Mouse (Mus musculus) forelimb bud, embryonic 11.5 days (tissue): Measurements from ENCODE around the gene Trpt1.

Source experiments
- DNase-seq: peaks from one replicate; pipeline ENCODE4 v3.0.0-alpha.2; 2012; ENCODE audit warnings: low read depth, low spot score

Trpt1 gene

GRCm38 (mm10) chr19:6992011-6992858 is 3.7 kb upstream of the Trpt1 start, which contains the start of gene Dnajc4:
TSS of gene Dnajc4 (minus strand) at chr19:6992572.
- peak; percentile 96 for DNase-seq

DNA sequence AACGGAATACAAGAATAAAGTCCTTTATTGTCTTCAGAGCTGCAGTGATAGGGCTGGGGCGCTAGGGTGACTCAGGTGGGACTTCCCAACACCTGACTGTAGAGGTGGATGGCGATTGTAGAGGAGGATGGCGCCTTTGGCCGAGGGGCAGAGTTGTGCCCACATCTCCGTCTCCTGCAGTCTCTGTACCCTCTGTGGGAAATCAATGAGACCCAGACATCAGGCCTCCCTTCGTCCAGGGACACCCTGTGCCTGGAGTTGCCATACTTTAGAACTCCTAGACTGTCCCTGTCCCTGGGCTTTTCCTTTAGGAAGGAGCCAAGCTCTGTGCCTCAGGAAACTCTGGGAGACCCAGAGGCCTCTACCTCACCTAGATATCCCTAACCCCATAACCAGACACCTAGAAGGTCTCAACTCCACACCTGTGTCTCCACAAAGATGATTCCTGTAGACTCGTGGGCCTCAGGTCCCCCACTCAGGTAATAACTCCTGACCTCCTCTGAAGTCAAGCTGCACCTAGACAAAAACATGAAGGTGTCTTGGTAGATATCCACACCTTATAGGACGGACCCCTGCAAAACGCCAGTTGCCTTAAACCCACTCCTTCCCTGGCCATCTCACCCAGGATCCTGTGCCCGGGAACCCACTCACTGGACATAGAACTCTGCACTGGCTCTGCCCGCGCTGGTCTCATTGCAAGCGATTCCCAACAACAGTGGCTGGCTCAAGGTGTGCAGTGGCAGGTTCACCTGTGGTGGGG is 2.7 kb upstream of the Trpt1 start:
- DNase-seq = no peak

- DNase-seq = no peak
Measured at GRCm38 (mm10) chr19:6994002-6994401, 1.9 kb upstream of the Trpt1 start.

DNA sequence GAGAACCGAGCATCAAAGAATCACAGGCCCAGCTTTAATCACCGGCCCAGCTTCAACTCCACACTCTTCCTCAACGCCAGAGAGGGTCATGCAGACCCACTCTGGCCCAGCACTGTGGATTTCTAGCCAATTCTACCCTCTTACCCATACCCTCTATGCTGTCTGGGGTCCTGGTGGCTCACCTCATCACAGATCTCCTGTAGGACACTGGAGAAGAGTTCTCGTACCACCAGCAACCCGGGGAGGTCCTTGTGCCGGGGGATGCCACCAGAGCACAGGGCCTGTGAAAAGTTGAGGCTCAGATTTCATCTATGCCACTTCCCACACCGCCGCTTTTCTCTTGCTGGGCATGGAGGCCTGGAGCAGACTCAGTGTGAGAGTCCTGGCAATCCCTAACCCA is 1.4 kb upstream of the Trpt1 start:
- DNase-seq = no peak

DNA sequence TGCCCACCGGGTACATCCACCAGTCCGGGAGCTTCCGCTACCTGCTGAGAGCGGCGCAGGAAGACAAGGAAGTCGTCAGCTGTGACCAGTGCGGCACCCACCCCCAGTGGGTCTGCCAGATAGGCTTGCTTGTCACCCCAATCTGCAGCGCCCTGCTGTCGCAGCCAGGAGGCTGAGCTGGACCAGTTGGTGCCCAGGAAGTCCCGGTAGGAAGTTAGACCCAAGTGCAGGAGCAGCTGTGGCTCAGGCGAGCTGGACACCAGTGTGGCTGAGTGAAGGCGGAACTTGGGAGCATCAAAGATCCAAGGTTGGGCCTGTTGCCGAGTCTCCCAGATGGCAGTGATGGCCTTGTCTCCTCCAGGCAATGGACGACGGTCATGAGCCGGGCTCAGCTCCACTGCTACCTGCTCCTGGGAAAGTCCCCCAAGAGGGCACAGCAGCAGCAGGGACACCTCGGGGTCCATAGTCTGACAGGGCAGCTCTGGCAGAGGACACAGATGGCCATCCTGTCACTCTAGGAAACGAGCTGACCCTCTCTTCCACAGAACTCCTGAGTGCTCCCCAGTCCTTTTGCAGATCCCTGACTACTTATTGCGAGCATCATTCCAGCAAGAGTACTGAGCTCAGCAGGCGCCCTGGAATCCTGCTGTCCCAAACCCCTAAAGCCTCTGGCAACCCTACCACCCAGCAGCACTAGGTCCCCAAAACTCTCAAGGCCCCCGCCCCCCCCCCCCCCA is 508 bp upstream of the Trpt1 start:
- DNase-seq = no peak

DNA sequence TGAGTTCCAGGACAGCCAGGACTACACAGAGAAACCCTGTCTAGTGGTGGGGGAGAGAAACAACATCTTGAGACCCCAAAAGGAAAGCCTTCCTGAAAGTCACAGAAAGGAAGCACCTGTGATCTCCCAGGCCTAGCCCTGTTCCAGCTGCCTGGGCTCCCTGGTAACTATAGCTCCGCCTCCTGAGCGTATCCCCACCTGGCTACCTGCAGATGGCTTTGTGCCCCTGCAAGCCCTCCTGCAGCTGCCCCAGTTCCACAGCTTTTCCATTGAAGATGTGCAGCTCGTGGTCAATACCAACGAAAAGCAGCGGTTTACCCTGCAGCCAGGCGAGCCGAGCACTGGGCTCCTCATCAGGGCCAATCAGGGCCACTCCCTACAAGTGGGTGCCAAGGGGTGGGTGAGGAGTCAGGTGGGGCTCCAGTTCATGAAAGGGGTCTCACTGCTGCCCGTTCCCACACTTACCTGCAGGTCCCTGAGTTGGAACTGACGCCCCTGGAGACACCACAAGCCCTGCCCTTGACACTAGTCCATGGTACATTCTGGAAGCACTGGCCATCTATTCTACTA is 1.9 kb downstream of the Trpt1 start:
- DNase-seq = no peak

- DNase-seq = no peak
Measured at GRCm38 (mm10) chr19:6999360-7000063, 3.6 kb downstream of the Trpt1 start.

- no peak for DNase-seq
Measured at GRCm38 (mm10) chr19:7006892-7007593, 11.1 kb downstream of the Trpt1 start.

GRCm38 (mm10) chr19:7012426-7012825 is 16.5 kb downstream of the Trpt1 start:
- no peak for DNase-seq

- DNase-seq = no peak
Measured at GRCm38 (mm10) chr19:7013984-7014383, 18.1 kb downstream of the Trpt1 start.

- DNase-seq = no peak
Measured at GRCm38 (mm10) chr19:7014481-7015135, 18.7 kb downstream of the Trpt1 start.

GRCm38 (mm10) chr19:7017541-7018457 is 21.9 kb downstream of the Trpt1 start:
- DNase-seq = no peak

DNA sequence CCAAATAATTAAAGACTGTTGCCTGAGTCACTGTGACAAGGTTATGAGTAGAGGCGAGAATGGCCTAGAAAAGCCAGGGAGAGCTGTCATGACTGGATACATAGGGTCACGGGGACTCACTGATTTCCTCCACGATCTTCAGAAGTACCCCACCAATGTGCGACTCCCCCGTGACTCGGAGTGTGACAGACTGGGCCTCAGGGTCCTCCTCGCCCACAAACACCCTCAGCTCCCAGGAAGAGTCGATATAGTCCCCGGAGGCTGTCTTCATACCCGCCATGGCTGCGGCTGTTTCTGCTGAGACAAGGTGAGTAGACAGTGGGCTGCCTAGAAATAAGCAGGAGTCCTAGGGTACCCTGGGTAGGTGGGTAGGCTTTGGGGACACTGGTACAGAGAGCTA is 22.6 kb downstream of the Trpt1 start:
- DNase-seq = no peak

- no peak for DNase-seq
Measured at GRCm38 (mm10) chr19:7019191-7019590, 23.3 kb downstream of the Trpt1 start, which contains the start of gene Fermt3. TSS of gene Fermt3 (minus strand) at chr19:7019469.

DNA sequence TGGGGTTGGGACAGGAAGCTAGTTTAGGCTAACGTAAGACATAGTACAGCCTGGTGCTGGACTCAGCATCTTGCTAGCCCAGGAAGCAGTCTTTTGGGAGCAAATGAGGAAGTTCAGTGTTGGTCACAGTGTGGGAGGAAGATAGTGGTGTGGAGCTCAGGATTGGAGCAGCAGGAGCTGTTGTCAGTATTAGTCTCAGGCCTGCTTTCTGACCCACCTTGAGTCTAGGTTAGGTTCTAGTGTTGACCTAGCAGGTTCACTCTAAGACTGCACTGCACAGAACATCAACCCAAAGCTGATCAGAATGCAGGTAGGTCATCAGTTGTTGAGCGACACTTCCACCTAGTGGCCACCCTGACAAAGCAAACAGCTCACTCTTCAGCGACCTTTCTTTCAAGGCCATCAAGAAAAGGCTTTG is 24.3 kb downstream of the Trpt1 start:
- peak; percentile 52 for DNase-seq

DNA sequence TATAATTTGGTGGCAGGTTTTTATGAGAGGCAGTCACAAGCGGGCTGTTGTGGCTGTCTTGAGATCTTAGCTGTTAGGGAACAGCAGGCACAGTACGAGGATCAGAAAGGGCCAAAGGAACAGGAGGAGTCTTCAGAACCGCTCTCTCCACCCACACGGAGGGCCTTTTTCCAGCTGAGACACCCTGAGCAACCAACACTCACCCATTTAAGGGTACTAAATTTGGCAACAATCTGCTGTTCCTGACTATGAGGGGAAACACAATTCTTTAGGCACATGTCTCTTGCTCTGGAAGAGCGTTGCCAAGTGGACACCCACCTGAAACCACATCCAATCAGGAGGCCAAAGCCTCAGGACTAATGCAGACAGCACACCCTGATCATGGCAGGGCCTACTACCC is 33.6 kb downstream of the Trpt1 start:
- DNase-seq = no peak

GRCm38 (mm10) chr19:7034006-7034405 is 38.1 kb downstream of the Trpt1 start:
- no peak for DNase-seq

GRCm38 (mm10) chr19:7039088-7039720 is 43.3 kb downstream of the Trpt1 start:
- peak; percentile 47 for DNase-seq
